Mouse (Mus musculus): ENCODE measurements around the gene Hist1h1t. TPM values are rescaled to one million over a fixed set of nuclear protein-coding genes. Genes with fewer than 3 reads are reported as not detected.
"Not testable (repeated sequence)": the region's sequence is repeated elsewhere in the genome, so short reads cannot be mapped to it uniquely, and the experiment has no call there.

Gene Hist1h1t
- polyA plus RNA-seq, 1 experiment, result not detected

- peak overlapping the region; percentile 32 for H3K27ac ChIP-seq (ENCODE audit: insufficient read depth, low read length)
- TF ChIP-seq POLR2A (IDR thresholded peaks at IDR 0.05; ENCODE audit: low read depth, low read length), result no peak; the same call in none of the 2 replicates
- 0 out of 2 replicates have a peak, but pooled peaks have one; percentile 39 for TF ChIP-seq CTCF (IDR thresholded peaks at IDR 0.05; ENCODE audit: borderline replicate concordance, insufficient read depth, low read length)
- no peaks in the 10 kb centered on the region for H3K4me1 ChIP-seq (ENCODE audit: control insufficient read depth, insufficient read depth, low read length)
- H3K4me3 ChIP-seq (ENCODE audit: insufficient read depth, low read length), result peak overlapping the region; percentile 32
These were observed 2.1 kb downstream of the Hist1h1t start for GRCm38 (mm10) chr13:23697491-23698299.

GRCm38 (mm10) chr13:23698300-23698693 is 2.7 kb downstream of the Hist1h1t start, which contains the start of gene Hist1h4c:
Hist1h4c (minus strand) TSS chr13:23698454.
- TF ChIP-seq POLR2A (IDR thresholded peaks at IDR 0.05; ENCODE audit: low read depth, low read length) (peak; percentile 100), CTCF (IDR thresholded peaks at IDR 0.05; ENCODE audit: borderline replicate concordance, insufficient read depth, low read length) (no peak)
- Histone ChIP-seq H3K4me3 (ENCODE audit: insufficient read depth, low read length) (peak within 1 kb of the TSS; percentile 32), H3K4me1 (ENCODE audit: control insufficient read depth, insufficient read depth, low read length) (no peaks in the 10 kb centered on the region), H3K27ac (ENCODE audit: insufficient read depth, low read length) (peak within 1 kb of the TSS; percentile 55)

GRCm38 (mm10) chr13:23698996-23699395 is 3.4 kb downstream of the Hist1h1t start:
- Histone ChIP-seq H3K4me3 (ENCODE audit: insufficient read depth, low read length) (no peak overlapping the region), H3K27ac (ENCODE audit: insufficient read depth, low read length) (peak overlapping the region; percentile 55; the same call in 1 of the 2 replicates), H3K4me1 (ENCODE audit: control insufficient read depth, insufficient read depth, low read length) (no peaks in the 10 kb centered on the region)
- TF ChIP-seq POLR2A (IDR thresholded peaks at IDR 0.05; ENCODE audit: low read depth, low read length) (no peak), CTCF (IDR thresholded peaks at IDR 0.05; ENCODE audit: borderline replicate concordance, insufficient read depth, low read length) (no peak)

GRCm38 (mm10) chr13:23699767-23700166 is 4.2 kb downstream of the Hist1h1t start:
- no peak overlapping the region for H3K27ac ChIP-seq (ENCODE audit: insufficient read depth, low read length)
- TF ChIP-seq CTCF (IDR thresholded peaks at IDR 0.05; ENCODE audit: borderline replicate concordance, insufficient read depth, low read length), result no peak
- TF ChIP-seq POLR2A (IDR thresholded peaks at IDR 0.05; ENCODE audit: low read depth, low read length), result no peak
- H3K4me1 ChIP-seq (ENCODE audit: control insufficient read depth, insufficient read depth, low read length), result no peaks in the 10 kb centered on the region
- no peak overlapping the region for H3K4me3 ChIP-seq (ENCODE audit: insufficient read depth, low read length)

GRCm38 (mm10) chr13:23700786-23701520 is 5.3 kb downstream of the Hist1h1t start:
- TF ChIP-seq POLR2A (IDR thresholded peaks at IDR 0.05; ENCODE audit: low read depth, low read length), result no peak
- peak; percentile 51; the same call in 1 of the 2 replicates for TF ChIP-seq CTCF (IDR thresholded peaks at IDR 0.05; ENCODE audit: borderline replicate concordance, insufficient read depth, low read length)
- H3K4me3 ChIP-seq (ENCODE audit: insufficient read depth, low read length), result no peak overlapping the region
- H3K27ac ChIP-seq (ENCODE audit: insufficient read depth, low read length), result peak overlapping the region; percentile 37; the same call in 1 of the 2 replicates
- H3K4me1 ChIP-seq (ENCODE audit: control insufficient read depth, insufficient read depth, low read length), result no peaks in the 10 kb centered on the region

- Histone ChIP-seq H3K4me1 (ENCODE audit: control insufficient read depth, insufficient read depth, low read length) (no peaks in the 10 kb centered on the region), H3K27ac (ENCODE audit: insufficient read depth, low read length) (no peak overlapping the region), H3K4me3 (ENCODE audit: insufficient read depth, low read length) (no peak overlapping the region)
- TF ChIP-seq CTCF (IDR thresholded peaks at IDR 0.05; ENCODE audit: borderline replicate concordance, insufficient read depth, low read length) (no peak), POLR2A (IDR thresholded peaks at IDR 0.05; ENCODE audit: low read depth, low read length) (no peak)
These were observed 6.6 kb downstream of the Hist1h1t start for GRCm38 (mm10) chr13:23702220-23702619.

GRCm38 (mm10) chr13:23702801-23703200 is 7.2 kb downstream of the Hist1h1t start:
- not testable (repeated sequence) for H3K4me1 ChIP-seq (ENCODE audit: control insufficient read depth, insufficient read depth, low read length); H3K4me3 ChIP-seq (ENCODE audit: insufficient read depth, low read length); H3K27ac ChIP-seq (ENCODE audit: insufficient read depth, low read length)

GRCm38 (mm10) chr13:23705751-23706356 is 10.2 kb downstream of the Hist1h1t start:
- Histone ChIP-seq H3K4me3 (ENCODE audit: insufficient read depth, low read length) (no peak overlapping the region), H3K4me1 (ENCODE audit: control insufficient read depth, insufficient read depth, low read length) (peaks cover 4% of the 10 kb centered on the region; the same call in 1 of the 2 replicates), H3K27ac (ENCODE audit: insufficient read depth, low read length) (no peak overlapping the region)
- TF ChIP-seq CTCF (IDR thresholded peaks at IDR 0.05; ENCODE audit: borderline replicate concordance, insufficient read depth, low read length), result no peak
- TF ChIP-seq POLR2A (IDR thresholded peaks at IDR 0.05; ENCODE audit: low read depth, low read length), result no peak

GRCm38 (mm10) chr13:23706771-23707170 is 11.2 kb downstream of the Hist1h1t start:
- no peak for TF ChIP-seq CTCF (IDR thresholded peaks at IDR 0.05; ENCODE audit: borderline replicate concordance, insufficient read depth, low read length)
- TF ChIP-seq POLR2A (IDR thresholded peaks at IDR 0.05; ENCODE audit: low read depth, low read length), result no peak
- H3K4me3 ChIP-seq (ENCODE audit: insufficient read depth, low read length), result no peak overlapping the region
- H3K4me1 ChIP-seq (ENCODE audit: control insufficient read depth, insufficient read depth, low read length), result peaks cover 4% of the 10 kb centered on the region; the same call in 1 of the 2 replicates
- no peak overlapping the region for H3K27ac ChIP-seq (ENCODE audit: insufficient read depth, low read length)
